Mouse (Mus musculus) thymus, adult 2 months (tissue): Measurements from ENCODE around the gene Ambn.

Source experiments
- CTCF ChIP-seq: fragments of 200-500 bp; IDR thresholded peaks from 2 replicates; pipeline ENCODE4 v1.5.1; 2012; ENCODE audit warnings: mild to moderate bottlenecking, control low read depth, low read length, moderate library complexity, borderline replicate concordance; ENCODE audit not compliant: control insufficient read depth, poor library complexity, insufficient read depth; ENCODE audit errors: extremely low read depth
- POLR2A ChIP-seq: fragments of 200-500 bp; IDR thresholded peaks from 2 replicates; pipeline ENCODE4 v1.6.1; 2012; ENCODE audit warnings: mild to moderate bottlenecking, low read length, control low read depth, moderate library complexity; ENCODE audit not compliant: control insufficient read depth, poor library complexity, insufficient read depth; ENCODE audit errors: extremely low read depth

GRCm38 (mm10) chr5:88499781-88500180 is 44.0 kb downstream of the Ambn start:
- TF ChIP-seq POLR2A, result no peak
- no peak for TF ChIP-seq CTCF
